Mouse (Mus musculus): ENCODE results near the gene Slc35f4.

The Slc35f4 gene

DNA sequence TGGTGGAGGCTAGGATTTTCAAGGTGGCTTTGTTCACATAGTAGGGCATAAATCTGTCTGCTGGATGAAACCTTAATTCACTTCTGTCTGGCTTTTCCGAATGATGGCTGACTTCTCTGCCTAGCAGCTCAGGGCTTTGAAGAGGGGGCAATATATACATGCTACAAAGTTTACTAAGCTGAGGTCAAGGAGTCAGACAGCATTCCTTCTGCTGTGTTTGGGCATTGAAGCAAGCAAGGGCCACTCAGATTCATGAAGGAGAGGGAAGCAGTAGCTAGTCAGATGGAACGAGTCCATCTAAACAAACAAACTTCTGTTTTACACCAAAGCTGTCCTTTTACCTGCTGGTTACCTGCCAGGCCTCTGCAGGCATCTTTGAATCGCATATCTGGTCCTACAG is 248.2 kb downstream of the Slc35f4 start:
- no peak for DNase-seq

DNA sequence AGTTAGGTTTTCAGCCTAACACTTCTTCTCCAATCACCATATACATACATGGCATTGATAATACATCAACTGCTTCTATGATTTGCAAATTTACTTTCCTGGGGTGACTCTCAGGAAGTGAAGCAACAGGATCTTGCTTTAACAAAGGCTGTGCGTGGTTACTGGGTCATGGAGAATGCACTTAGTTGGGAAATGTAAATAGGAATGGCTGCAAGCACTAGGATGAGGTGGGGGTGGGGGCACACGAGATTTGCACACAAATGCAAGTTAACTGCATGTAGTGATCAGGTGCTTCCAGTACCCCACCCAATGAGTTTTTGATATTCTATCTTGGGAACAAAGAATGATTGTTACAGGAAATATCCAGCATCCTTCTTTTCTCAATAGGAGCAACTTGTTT is 250.5 kb downstream of the Slc35f4 start:
- DNase-seq: no peak

DNA sequence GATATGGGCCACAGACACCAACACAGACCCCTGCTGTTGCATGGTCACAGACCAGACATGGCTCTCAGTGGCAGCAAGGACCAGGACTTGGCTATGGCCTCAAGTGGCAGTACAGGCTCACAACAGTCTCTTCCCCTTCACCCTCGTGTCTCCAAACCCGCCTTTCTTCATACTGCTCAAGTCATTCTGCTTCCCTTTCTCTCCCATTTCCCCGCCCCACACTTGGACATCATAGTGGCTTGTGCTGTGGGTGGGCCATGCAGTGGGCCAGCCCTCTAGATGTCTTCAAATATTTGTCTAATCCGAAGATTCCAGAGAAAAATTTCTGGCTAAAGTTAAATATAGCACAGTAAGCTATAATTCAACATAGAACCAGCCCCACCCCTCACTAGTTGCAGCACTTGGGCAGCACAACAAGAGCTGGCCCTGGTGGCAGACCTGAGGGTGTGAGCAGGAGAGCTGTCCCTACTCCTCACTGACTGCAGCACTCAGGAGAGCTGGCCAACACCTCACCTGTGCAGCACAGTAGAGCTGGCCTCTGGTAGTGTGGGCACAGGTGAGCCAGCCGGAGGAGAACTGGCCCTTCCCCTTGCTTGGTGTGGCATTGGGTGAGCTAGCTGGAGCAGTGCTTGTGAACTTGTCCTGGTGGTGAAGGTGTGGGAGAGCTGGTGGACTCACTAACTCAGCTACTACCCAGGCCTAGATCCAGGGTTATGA is 260.4 kb downstream of the Slc35f4 start:
- DNase-seq: no peak

All from right cerebral cortex, postnatal 25 days (tissue).